Mouse (Mus musculus): ENCODE data around the gene Tmem232. TPM values are rescaled to one million over a fixed set of nuclear protein-coding genes. Genes with fewer than 3 reads are reported as not detected.

The Tmem232 gene
- polyA plus RNA-seq (2012; rRNA removed): 2.2 and 2.5 TPM in 2 replicates

DNA sequence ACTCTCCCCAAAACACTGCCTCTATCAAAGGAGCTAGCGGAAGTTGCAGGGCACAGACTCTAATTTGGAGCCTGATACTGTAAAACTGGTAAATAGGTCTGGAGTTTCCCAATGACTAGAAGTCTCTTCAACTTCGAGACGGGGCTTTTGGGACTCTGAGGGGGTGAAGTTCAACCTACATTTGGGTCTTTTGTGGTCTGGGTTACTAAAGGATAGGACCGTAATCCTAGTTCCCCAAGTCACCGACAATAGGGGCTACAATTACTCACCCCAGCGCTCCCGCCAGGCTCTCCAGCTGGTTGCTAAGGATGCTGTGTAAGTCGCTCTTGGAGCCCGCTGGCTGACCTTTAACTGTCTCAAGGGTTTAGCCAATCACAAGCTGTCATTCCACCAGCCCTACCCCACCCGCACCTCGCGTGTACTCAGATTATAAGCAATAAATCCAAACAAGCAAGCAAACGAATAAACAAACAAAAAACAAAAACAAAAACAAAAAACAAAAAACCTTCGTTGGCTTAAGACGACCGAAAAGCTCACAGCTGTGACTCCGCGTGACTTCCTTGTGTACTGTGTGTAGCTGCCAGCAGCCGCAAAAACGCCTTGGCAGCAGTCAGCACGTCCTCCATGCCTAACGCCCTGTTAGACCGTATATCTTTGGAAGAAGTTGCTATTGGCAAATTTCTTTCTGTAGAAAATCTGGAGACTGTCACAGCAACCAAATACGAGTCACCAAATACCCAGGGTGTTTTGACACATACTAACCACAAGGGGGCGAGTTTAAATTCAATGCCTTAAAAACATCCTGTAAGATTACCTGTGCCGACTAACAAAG is at the start of gene Tmem232:
Gene Tmem232 (minus strand): TSS at position 342 of the 832 bp plus-strand sequence.
- H3K4me1 ChIP-seq (ENCODE audit: control insufficient read depth, insufficient read depth, low read length): no peaks in the 10 kb centered on the region
- TF ChIP-seq POLR2A (IDR thresholded peaks at IDR 0.05; ENCODE audit: extremely low read depth, insufficient read depth, low read length) (no peak), CTCF (IDR thresholded peaks at IDR 0.05; ENCODE audit: extremely low read depth, insufficient read depth, low read length) (peak; percentile 12; the same call in 1 of the 2 replicates)
- H3K4me3 ChIP-seq (ENCODE audit: insufficient read depth, low read length): peak within 1 kb of the TSS; percentile 44
- no peak within 1 kb of the TSS for H3K27ac ChIP-seq (ENCODE audit: insufficient read depth, low read length)

DNA sequence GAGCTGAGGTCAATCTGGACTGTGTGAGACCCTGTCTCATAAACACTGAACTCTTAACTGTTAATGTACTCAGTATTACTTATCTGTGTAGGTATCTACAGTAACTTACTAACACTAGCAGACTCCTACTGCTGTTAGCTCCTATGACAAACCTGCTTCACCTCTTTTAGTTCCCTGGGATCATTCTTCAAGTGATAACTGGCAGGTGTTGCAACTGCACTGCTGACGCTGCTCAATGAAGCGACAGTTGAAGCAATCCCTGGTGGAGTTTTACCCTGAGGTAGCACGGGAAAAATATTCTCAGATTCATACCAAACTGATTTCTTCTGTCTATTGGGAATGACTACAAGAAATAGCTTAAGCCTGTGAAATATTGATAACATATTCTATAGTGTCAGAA is 46.3 kb upstream of the Tmem232 start:
- TF ChIP-seq POLR2A (IDR thresholded peaks at IDR 0.05; ENCODE audit: extremely low read depth, insufficient read depth, low read length) (no peak), CTCF (IDR thresholded peaks at IDR 0.05; ENCODE audit: extremely low read depth, insufficient read depth, low read length) (no peak)
- Histone ChIP-seq H3K4me3 (ENCODE audit: insufficient read depth, low read length) (no peak overlapping the region), H3K27ac (ENCODE audit: insufficient read depth, low read length) (no peak overlapping the region), H3K4me1 (ENCODE audit: control insufficient read depth, insufficient read depth, low read length) (peaks cover 2% of the 10 kb centered on the region)

DNA sequence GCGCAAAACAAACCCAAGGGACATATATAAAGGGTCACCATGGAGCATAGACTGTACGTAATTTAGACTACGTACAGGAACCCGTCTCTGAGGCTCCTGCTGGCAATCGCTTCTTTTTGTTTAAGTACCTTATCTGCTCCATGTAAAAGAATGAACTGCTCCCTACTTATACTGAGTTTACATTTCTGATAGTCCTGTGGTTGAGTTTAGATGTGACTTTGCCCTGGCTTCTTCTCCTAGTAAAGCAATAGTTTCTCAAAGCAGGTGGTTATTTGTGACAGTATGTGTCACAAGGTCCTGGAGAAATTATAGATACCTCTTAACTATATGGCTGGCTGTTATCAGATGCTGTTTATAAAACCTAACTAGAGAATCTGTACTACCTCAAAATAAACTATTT is 40.9 kb upstream of the Tmem232 start:
- no peak for TF ChIP-seq POLR2A (IDR thresholded peaks at IDR 0.05; ENCODE audit: extremely low read depth, insufficient read depth, low read length)
- no peak for TF ChIP-seq CTCF (IDR thresholded peaks at IDR 0.05; ENCODE audit: extremely low read depth, insufficient read depth, low read length)
- Histone ChIP-seq H3K4me1 (ENCODE audit: control insufficient read depth, insufficient read depth, low read length) (no peaks in the 10 kb centered on the region), H3K4me3 (ENCODE audit: insufficient read depth, low read length) (no peak overlapping the region), H3K27ac (ENCODE audit: insufficient read depth, low read length) (no peak overlapping the region)

DNA sequence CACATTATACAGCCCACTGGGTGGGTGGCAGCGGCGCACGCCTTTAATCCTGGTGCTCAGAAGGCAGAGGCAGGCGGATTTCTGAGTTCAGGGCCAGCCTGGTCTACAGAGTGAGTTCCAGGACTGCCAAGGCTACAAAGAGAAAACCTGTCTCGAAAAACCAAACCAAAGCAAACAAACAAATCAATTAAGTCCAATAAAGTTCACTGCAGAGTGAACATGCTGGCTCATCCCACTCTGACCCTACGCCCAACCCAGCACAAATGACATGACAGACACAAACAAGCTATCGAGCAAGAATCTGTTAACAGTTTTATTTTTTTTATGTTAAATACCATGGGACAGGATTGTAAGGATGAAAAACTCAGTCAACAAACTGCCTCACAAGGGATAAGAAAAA is 39.2 kb upstream of the Tmem232 start:
- no peak overlapping the region for H3K27ac ChIP-seq (ENCODE audit: insufficient read depth, low read length)
- TF ChIP-seq POLR2A (IDR thresholded peaks at IDR 0.05; ENCODE audit: extremely low read depth, insufficient read depth, low read length): no peak
- TF ChIP-seq CTCF (IDR thresholded peaks at IDR 0.05; ENCODE audit: extremely low read depth, insufficient read depth, low read length): no peak
- no peak overlapping the region for H3K4me3 ChIP-seq (ENCODE audit: insufficient read depth, low read length)
- H3K4me1 ChIP-seq (ENCODE audit: control insufficient read depth, insufficient read depth, low read length): no peaks in the 10 kb centered on the region

DNA sequence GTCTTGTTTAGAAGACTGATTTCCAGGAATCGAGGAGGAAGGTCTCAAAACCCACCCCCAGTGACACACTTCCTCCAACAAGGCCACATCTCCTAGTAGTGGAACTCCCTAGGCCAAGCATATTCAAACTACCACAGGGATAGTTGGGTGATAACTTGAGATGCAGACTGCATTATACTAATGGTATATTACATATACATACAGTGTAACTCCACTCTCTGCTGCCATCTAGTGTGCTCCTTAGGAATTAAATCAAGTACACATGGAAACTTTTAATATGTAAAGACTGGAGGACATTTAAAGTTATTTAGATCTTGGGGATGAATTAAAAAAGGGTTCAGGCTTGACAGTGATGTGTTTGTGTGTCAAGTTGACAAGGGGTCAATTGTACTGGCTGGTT is 34.8 kb upstream of the Tmem232 start:
- Histone ChIP-seq H3K4me3 (ENCODE audit: insufficient read depth, low read length) (no peak overlapping the region), H3K4me1 (ENCODE audit: control insufficient read depth, insufficient read depth, low read length) (peaks cover 5% of the 10 kb centered on the region), H3K27ac (ENCODE audit: insufficient read depth, low read length) (no peak overlapping the region)
- TF ChIP-seq CTCF (IDR thresholded peaks at IDR 0.05; ENCODE audit: extremely low read depth, insufficient read depth, low read length): no peak
- TF ChIP-seq POLR2A (IDR thresholded peaks at IDR 0.05; ENCODE audit: extremely low read depth, insufficient read depth, low read length): no peak

DNA sequence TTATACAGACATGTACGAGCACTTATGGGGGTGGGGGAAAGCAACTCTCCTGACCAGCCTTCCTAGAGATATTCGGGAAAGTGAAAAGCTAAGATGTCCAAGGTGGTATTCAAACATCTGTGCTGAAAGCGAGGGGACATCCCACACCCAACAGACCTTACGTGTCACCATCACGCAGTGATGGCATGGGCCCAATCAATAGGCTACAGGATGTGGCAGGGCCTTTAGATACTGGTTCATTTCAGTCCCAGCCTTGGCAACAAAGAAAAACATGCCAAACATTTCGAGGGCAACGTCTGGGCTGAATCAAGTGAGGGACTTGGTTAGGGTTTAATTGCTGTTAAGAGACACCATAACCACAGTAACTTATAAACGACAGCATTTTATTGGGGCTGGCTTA is 34.3 kb upstream of the Tmem232 start:
- TF ChIP-seq POLR2A (IDR thresholded peaks at IDR 0.05; ENCODE audit: extremely low read depth, insufficient read depth, low read length): no peak
- TF ChIP-seq CTCF (IDR thresholded peaks at IDR 0.05; ENCODE audit: extremely low read depth, insufficient read depth, low read length): no peak
- Histone ChIP-seq H3K27ac (ENCODE audit: insufficient read depth, low read length) (no peak overlapping the region), H3K4me1 (ENCODE audit: control insufficient read depth, insufficient read depth, low read length) (peaks cover 5% of the 10 kb centered on the region), H3K4me3 (ENCODE audit: insufficient read depth, low read length) (no peak overlapping the region)

DNA sequence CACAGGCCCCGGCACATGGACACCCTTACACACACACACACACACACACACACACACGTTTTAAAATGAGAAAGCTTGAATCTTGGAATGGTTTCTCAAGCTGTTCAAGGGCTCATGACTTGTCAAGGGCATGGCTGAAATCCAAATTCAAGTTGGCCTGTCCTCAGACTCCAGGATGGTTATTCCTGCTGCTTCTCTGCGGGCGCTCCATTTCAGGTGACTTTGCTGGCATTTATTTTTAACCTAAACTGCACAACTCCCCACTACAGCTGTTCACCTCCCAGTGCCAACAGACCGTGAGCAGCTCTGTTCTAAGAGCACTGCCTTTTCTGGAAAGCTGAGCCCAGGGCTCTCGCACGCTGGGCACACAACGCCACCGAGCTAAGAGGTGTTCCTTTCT is 31.3 kb upstream of the Tmem232 start:
- Histone ChIP-seq H3K4me3 (ENCODE audit: insufficient read depth, low read length) (no peak overlapping the region), H3K4me1 (ENCODE audit: control insufficient read depth, insufficient read depth, low read length) (peaks cover 5% of the 10 kb centered on the region), H3K27ac (ENCODE audit: insufficient read depth, low read length) (no peak overlapping the region)
- TF ChIP-seq POLR2A (IDR thresholded peaks at IDR 0.05; ENCODE audit: extremely low read depth, insufficient read depth, low read length) (no peak), CTCF (IDR thresholded peaks at IDR 0.05; ENCODE audit: extremely low read depth, insufficient read depth, low read length) (no peak)

DNA sequence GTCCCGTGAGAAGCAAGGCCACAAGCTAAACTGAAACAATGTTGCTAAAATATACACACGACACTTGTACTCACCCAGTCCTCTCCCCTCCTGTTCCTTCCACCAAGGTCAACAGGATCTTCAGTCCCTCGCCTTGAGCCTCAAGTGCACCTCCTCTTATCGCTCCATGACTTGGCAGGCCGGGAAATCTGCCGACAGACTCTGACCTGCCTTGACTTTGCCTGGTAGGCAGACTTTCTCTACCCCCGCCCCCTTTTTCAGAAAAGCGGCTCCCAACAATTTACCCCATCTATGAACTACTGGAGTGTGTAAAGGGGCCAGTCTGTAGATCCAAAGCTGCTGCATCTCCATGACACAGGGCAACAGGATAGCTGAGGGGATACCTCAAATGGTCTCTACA is 30.9 kb upstream of the Tmem232 start:
- TF ChIP-seq CTCF (IDR thresholded peaks at IDR 0.05; ENCODE audit: extremely low read depth, insufficient read depth, low read length): no peak
- no peak for TF ChIP-seq POLR2A (IDR thresholded peaks at IDR 0.05; ENCODE audit: extremely low read depth, insufficient read depth, low read length)
- peaks cover 5% of the 10 kb centered on the region for H3K4me1 ChIP-seq (ENCODE audit: control insufficient read depth, insufficient read depth, low read length)
- no peak overlapping the region for H3K4me3 ChIP-seq (ENCODE audit: insufficient read depth, low read length)
- H3K27ac ChIP-seq (ENCODE audit: insufficient read depth, low read length): no peak overlapping the region

DNA sequence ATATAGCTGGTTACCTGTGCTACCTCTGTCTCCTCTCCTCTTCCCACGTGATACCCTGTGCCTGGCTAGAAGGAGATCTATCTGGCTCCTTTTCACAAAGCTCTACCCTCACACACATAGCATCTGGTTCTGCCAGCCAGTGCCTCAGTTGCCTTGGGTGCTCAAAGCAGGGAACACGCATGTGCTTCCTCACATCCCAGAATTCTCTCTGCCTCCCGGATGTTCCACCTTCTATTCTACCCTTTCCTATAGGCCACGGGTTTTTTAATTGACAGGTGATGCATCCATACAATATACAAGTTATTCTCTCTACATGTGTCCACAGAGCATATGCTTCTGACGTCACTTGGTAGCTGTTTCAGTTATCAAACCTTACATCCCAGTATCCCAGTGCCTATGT is 23.6 kb upstream of the Tmem232 start:
- Histone ChIP-seq H3K27ac (ENCODE audit: insufficient read depth, low read length) (no peak overlapping the region), H3K4me3 (ENCODE audit: insufficient read depth, low read length) (no peak overlapping the region), H3K4me1 (ENCODE audit: control insufficient read depth, insufficient read depth, low read length) (no peaks in the 10 kb centered on the region)
- TF ChIP-seq CTCF (IDR thresholded peaks at IDR 0.05; ENCODE audit: extremely low read depth, insufficient read depth, low read length) (no peak), POLR2A (IDR thresholded peaks at IDR 0.05; ENCODE audit: extremely low read depth, insufficient read depth, low read length) (no peak)

DNA sequence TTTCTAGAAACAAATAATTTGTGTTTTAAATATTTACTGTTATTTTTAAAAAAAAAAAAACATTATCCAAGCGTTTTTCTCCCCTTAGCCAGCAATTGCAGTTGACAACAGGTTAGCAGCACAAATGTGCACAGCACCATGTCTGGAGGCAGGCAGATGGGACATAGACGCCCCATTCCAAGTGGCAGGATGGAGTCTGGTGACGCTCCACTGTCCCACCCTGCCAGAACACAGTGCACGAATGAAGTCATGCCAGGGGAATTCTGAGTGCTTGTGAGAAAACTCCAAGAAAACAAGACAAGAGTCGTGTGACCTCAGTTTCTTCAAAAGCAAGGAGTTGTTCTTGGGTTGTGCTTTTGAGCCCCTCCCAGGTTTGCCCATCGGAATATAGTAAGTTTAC is 22.8 kb upstream of the Tmem232 start:
- Histone ChIP-seq H3K4me3 (ENCODE audit: insufficient read depth, low read length) (no peak overlapping the region), H3K4me1 (ENCODE audit: control insufficient read depth, insufficient read depth, low read length) (no peaks in the 10 kb centered on the region), H3K27ac (ENCODE audit: insufficient read depth, low read length) (no peak overlapping the region)
- TF ChIP-seq CTCF (IDR thresholded peaks at IDR 0.05; ENCODE audit: extremely low read depth, insufficient read depth, low read length) (no peak), POLR2A (IDR thresholded peaks at IDR 0.05; ENCODE audit: extremely low read depth, insufficient read depth, low read length) (no peak)
